ENCODE assay signal across 17 mouse cellular contexts in the genomic region with DNA sequence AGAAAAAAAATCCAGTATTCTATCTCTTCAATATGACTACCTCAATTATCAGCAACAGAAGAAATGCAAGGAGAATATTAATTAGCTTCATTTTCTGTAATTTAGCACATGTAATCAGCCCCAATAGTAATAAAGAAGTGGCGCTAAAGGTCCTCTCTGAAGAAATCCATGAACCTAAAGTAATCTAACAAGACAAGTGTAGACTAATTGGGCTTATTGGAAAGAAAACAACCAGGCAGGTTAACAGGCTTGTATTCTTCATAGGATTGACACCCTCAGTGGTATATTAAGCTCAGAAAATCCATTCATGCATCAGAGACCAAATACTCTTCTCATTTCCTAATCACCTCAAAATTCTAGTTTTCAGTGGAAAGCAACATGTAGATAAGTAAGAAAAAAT.
"Had no signal": no experiment of that assay in that cellular context is flagged by ENCODE, and none has a peak within 500 bp of the region (broad histone marks: within the 10 kb centered on the region; RNA-seq: fewer than 3 reads in every experiment).

No protein-coding gene starts in this region.

- H3K36me3 ChIP-seq: kidney, embryonic 15.5 days; liver, embryonic 13.5 days; midbrain, embryonic 12.5 days; midbrain, embryonic 15.5 days; neural tube, embryonic 12.5 days; neural tube, embryonic 15.5 days had no signal

- H3K4me3 ChIP-seq: kidney, embryonic 15.5 days; left cerebral cortex, adult 2 months; liver, embryonic 13.5 days; midbrain, embryonic 12.5 days; midbrain, embryonic 15.5 days; neural tube, embryonic 12.5 days; neural tube, embryonic 15.5 days had no signal

- ATAC-seq: midbrain, embryonic 15.5 days had no signal

- H3K4me1 ChIP-seq: kidney, embryonic 15.5 days; liver, embryonic 13.5 days; midbrain, embryonic 12.5 days; midbrain, embryonic 15.5 days; neural tube, embryonic 12.5 days; neural tube, embryonic 15.5 days had no signal

- H3K4me2 ChIP-seq: kidney, embryonic 15.5 days; liver, embryonic 13.5 days; midbrain, embryonic 12.5 days; midbrain, embryonic 15.5 days; neural tube, embryonic 12.5 days; neural tube, embryonic 15.5 days had no signal

- H3K9me3 ChIP-seq: kidney, embryonic 15.5 days; liver, embryonic 13.5 days; midbrain, embryonic 12.5 days; midbrain, embryonic 15.5 days; neural tube, embryonic 12.5 days; neural tube, embryonic 15.5 days had no signal

- H3K27ac ChIP-seq: kidney, embryonic 15.5 days; left cerebral cortex, adult 2 months; liver, embryonic 13.5 days; midbrain, embryonic 12.5 days; midbrain, embryonic 15.5 days; neural tube, embryonic 12.5 days; neural tube, embryonic 15.5 days had no signal

- H3K27me3 ChIP-seq: kidney, embryonic 15.5 days; liver, embryonic 13.5 days; midbrain, embryonic 12.5 days; midbrain, embryonic 15.5 days; neural tube, embryonic 12.5 days; neural tube, embryonic 15.5 days had no signal

- DNase-seq: kidney, adult 8-10 months; kidney, postnatal 10 days; kidney, postnatal 36 days; layer of hippocampus, postnatal 36 days; liver, embryonic 13.5 days; lung, adult 2 months; lung, postnatal 14 days; lung, postnatal 4 days; thymus, adult 18-20 months; thymus, postnatal 14 days; thymus, postnatal 4 days had no signal

- H3K9ac ChIP-seq: kidney, embryonic 15.5 days; liver, embryonic 13.5 days; midbrain, embryonic 12.5 days; midbrain, embryonic 15.5 days; neural tube, embryonic 12.5 days; neural tube, embryonic 15.5 days had no signal
